Mouse (Mus musculus) megakaryocyte, embryonic 14.5 days (primary cell): Measurements from ENCODE around the gene Smtn.

Source experiments
- FLI1 ChIP-seq: IDR thresholded peaks from 2 replicates; pipeline ENCODE4 v1.6.1; 2012; ENCODE audit warnings: low read length, inconsistent platforms, mixed read lengths
- GATA1 ChIP-seq: IDR thresholded peaks from 3 replicates; pipeline ENCODE4 v1.6.1; 2012; ENCODE audit warnings: mixed read lengths, low read length, inconsistent platforms, borderline replicate concordance

DNA sequence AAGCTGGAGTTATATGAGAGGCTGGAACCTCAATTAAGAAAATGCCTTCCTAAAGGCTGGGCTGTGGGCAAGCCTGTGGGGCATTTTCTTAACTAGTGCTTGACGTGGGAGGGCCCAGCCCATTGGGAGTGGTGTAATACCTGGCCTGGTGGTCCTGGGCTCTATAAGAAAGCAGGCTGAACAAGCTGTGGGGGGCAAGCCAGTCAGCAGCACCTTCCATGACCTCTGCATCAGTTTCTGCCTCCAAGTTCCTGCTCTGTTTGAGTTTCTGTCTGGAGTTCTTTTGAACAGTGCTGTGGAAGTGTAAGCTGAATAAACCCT lies 5.8 kb upstream of the Smtn start:
- TF ChIP-seq GATA1 (no peak), FLI1 (no peak)
